Mouse (Mus musculus) hindbrain, embryonic 16.5 days (tissue): ENCODE data around the gene Nav2. TPM values are rescaled to one million over a fixed set of nuclear protein-coding genes. Genes with fewer than 3 reads are reported as not detected.

Source experiments
- ATAC-seq: fragments of 200-750 bp; cut with Nextera tagmentation; 2 replicates; pipeline ENCODE4 v1.8.0; 2017; ENCODE audit warnings: moderate TSS enrichment, moderate library complexity
- H3K27ac ChIP-seq: fragments of 300-500 bp; sonication (generic); 2 replicates; pipeline ENCODE4 v1.5.1; 2014; ENCODE audit warnings: low read depth, mild to moderate bottlenecking, control low read depth, low read length, moderate library complexity
- H3K27me3 ChIP-seq: fragments of 300-500 bp; sonication (generic); replicated peaks from 2 replicates; pipeline ENCODE4 v1.6.1; 2014; ENCODE audit warnings: low read length; ENCODE audit not compliant: control insufficient read depth, insufficient read depth
- H3K36me3 ChIP-seq: fragments of 300-500 bp; sonication (generic); 2 replicates; pipeline ENCODE4 v1.6.1; 2014; ENCODE audit warnings: mild to moderate bottlenecking, low read length, moderate library complexity, mixed read lengths; ENCODE audit not compliant: control insufficient read depth, insufficient read depth
- H3K4me1 ChIP-seq: fragments of 300-500 bp; sonication (generic); 2 replicates; pipeline ENCODE4 v1.6.1; 2014; ENCODE audit warnings: low read depth, low read length; ENCODE audit not compliant: control insufficient read depth, insufficient read depth
- H3K4me2 ChIP-seq: fragments of 300-500 bp; sonication (generic); 2 replicates; pipeline ENCODE4 v1.6.1; 2014; ENCODE audit warnings: mild to moderate bottlenecking, low read length, control low read depth, moderate library complexity
- H3K4me3 ChIP-seq: fragments of 300-500 bp; sonication (generic); 2 replicates; pipeline ENCODE4 v1.5.1; 2014; ENCODE audit warnings: mild to moderate bottlenecking, low read length, control low read depth, moderate library complexity
- H3K9ac ChIP-seq: fragments of 300-500 bp; sonication (generic); 2 replicates; pipeline ENCODE4 v1.6.1; 2014; ENCODE audit warnings: low read depth, mild to moderate bottlenecking, control low read depth, low read length, moderate library complexity
- H3K9me3 ChIP-seq: fragments of 300-500 bp; sonication (generic); 2 replicates; pipeline ENCODE4 v1.6.1; 2014; ENCODE audit warnings: mild to moderate bottlenecking, low read length, moderate library complexity; ENCODE audit not compliant: control insufficient read depth
- WGBS: fragments of 180-500 bp; shearing (Covaris S2); extraction: QIAGEN DNeasy Blood & Tissue Kit; methylation state at CpG from one replicate; pipeline ENCODE4 v1.1.7; 2014; 5-methylcytosine and 5-hydroxymethylcytosine counted together
- polyA plus RNA-seq: library from polyadenylated mRNA; unstranded; fragments of >200 nt; fragmentation: Nextera tagmentation; extraction: Ambion mirVana; gene quantifications from 2 replicates; pipeline ENCODE4 v1.2.1, GENCODE M21; 2015

The Nav2 gene
- polyA plus RNA-seq, 1 experiment from 2014 or later = 27.9 TPM

DNA sequence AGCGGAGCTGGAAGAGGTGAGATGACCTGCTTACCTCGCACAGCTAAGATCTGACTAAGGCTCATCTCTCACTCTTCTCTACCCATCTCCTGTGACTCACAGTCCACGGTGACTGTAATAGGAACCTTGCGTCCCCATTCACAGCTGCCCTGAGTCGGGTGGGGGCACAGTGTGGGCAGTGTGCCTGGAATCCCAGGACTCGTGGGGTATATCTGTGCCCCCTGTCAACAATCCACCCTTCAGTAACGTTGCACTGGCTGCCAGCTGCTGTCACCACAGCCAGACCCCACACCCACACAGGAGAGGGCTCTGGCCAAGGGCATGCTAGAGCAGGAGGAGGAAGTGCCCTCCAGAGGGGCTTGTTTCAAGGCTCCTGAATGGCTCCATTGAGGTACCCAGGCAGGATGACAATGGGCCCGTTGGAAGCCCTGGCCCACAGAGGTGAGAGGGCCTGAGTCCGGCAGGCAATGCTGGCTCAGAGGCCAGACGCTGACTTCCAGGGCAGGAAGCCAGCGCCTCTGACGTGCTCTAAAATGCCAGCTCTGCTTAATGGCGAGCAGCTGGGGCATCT lies 353.5 kb downstream of the Nav2 start:
- H3K4me3 ChIP-seq = no peak overlapping the region
- WGBS = 43% methylated on average over 13 of the region's 13 CpGs
- peaks cover 24% of the 10 kb centered on the region for H3K4me1 ChIP-seq
- no peaks in the 10 kb centered on the region for H3K36me3 ChIP-seq
- H3K9ac ChIP-seq = no peak overlapping the region
- H3K27me3 ChIP-seq = no peaks in the 10 kb centered on the region
- no peaks in the 10 kb centered on the region for H3K9me3 ChIP-seq
- peak; percentile 82 for ATAC-seq
- H3K27ac ChIP-seq = 0 out of 2 replicates have a peak overlapping the region, but pooled peaks have one; percentile 0
- H3K4me2 ChIP-seq = no peak overlapping the region

DNA sequence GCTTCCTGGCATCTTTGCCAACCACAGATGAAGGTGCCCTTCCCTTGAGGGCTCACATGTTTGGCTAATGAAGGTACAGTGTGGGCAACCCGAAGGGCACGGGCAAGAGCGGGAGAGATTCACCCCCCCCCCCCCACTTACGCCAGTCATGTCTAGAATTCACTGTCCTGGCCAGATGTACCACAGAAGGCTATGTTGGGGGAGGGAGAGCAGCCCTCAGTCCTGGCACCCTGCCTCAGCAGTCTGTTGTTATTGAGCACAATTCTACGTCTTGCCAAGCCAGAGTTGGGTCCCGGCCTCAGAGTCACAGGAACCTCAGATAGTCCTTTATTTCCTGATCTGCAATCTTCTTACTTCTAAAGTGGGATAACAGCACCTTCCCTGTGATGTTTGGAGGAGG lies 357.9 kb downstream of the Nav2 start:
- Histone ChIP-seq H3K4me1 (peaks cover 15% of the 10 kb centered on the region), H3K9me3 (no peaks in the 10 kb centered on the region), H3K36me3 (no peaks in the 10 kb centered on the region), H3K27me3 (no peaks in the 10 kb centered on the region), H3K9ac (no peak overlapping the region), H3K27ac (no peak overlapping the region), H3K4me3 (no peak overlapping the region), H3K4me2 (no peak overlapping the region)
- ATAC-seq = 0 out of 2 replicates have a peak, but pooled peaks have one; percentile 31
- WGBS = 45% methylated on average over 6 of the region's 6 CpGs

DNA sequence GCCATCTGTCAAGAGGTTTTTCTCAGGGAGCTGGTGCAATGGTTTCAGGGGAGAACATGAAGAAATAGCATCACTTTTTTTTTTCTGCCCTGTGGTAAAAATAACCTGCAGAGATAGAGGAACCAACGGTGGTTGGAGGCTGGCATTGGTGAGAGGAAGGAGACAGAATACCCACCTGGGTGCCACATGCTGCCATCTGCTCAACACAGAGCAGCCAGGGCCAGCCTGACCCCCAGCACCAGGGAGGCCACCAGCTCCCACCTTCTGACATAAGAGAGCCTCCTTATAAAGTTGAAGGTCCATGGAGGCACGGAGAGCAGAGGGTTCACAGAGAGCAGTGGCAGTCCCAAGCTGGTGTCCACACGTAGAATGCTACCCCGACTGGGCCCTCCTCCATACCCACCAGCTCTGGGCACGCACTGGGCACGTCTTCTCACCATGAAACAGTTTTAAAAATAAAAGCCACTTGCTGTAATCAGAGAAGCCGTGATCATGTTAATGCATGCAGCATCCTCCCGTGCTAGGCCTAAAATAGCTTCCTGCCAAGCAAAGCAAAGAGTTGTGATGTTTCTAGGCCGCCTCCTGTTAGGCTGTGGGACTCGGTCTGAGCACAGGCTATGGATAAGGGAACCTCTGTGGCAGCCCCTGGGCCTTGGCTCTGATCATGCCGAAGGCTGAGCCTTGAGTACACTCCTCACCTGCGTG lies 359.3 kb downstream of the Nav2 start:
- no peak for ATAC-seq
- H3K9ac ChIP-seq = no peak overlapping the region
- H3K36me3 ChIP-seq = no peaks in the 10 kb centered on the region
- H3K27me3 ChIP-seq = no peaks in the 10 kb centered on the region
- peak overlapping the region; percentile 29; the same call in 1 of the 2 replicates for H3K27ac ChIP-seq
- no peak overlapping the region for H3K4me3 ChIP-seq
- no peaks in the 10 kb centered on the region for H3K9me3 ChIP-seq
- no peak overlapping the region for H3K4me2 ChIP-seq
- H3K4me1 ChIP-seq = peaks cover 9% of the 10 kb centered on the region
- 76% methylated on average over 12 of the region's 12 CpGs for WGBS

DNA sequence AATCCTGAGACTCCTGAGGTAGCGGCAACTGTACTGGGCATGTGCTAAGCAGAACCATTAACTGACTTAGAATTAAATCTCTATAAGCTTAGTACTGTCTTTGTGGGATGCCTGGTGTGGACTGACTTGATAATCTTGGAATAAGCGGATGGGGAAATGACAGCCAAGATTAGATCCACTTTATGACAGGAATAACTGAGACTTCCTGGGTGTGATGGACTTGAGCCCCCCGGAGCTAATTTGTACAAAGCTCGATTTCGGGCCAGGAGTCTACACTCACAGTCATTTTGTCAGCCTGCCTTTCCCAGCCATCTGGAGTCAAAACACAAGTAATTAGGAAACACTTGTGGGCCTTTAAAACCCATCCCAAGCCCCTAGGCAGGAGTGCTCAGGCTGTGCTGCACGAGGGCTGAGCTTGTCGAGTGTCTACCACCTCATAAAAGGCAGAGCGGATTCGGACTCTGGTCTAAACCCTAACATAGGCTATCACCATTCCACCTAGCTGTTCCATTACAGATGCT lies 359.9 kb downstream of the Nav2 start:
- no peak for ATAC-seq
- Histone ChIP-seq H3K4me2 (no peak overlapping the region), H3K4me3 (no peak overlapping the region), H3K27ac (no peak overlapping the region), H3K4me1 (peaks cover 11% of the 10 kb centered on the region), H3K27me3 (no peaks in the 10 kb centered on the region), H3K36me3 (no peaks in the 10 kb centered on the region), H3K9me3 (no peaks in the 10 kb centered on the region), H3K9ac (no peak overlapping the region)
- WGBS = 69% methylated on average over 9 of the region's 9 CpGs

DNA sequence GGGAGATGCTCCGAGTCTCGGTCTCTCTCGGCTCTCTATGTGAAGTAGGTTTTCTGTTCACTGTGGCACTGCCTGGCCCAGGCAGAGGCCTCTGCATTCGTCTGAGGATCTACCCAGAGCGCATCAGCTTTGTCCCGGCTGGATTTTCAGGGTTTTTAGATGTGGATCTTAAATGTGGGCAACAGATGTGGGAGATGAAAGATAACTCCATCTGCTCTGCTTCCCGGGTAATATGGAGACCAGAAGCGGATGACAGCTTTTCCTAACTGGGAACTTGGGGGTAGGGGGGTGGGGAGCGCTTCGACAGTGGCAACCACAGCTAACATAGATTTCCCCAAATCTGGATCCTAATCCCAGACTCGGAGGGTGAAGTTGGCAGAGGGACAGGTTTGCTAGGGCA lies 362.3 kb downstream of the Nav2 start:
- peaks cover 23% of the 10 kb centered on the region for H3K4me1 ChIP-seq
- H3K4me2 ChIP-seq = no peak overlapping the region
- no peak overlapping the region for H3K4me3 ChIP-seq
- H3K9me3 ChIP-seq = no peaks in the 10 kb centered on the region
- WGBS = 68% methylated on average over 11 of the region's 11 CpGs
- no peaks in the 10 kb centered on the region for H3K27me3 ChIP-seq
- no peak for ATAC-seq
- H3K27ac ChIP-seq = no peak overlapping the region
- H3K9ac ChIP-seq = no peak overlapping the region
- no peaks in the 10 kb centered on the region for H3K36me3 ChIP-seq

DNA sequence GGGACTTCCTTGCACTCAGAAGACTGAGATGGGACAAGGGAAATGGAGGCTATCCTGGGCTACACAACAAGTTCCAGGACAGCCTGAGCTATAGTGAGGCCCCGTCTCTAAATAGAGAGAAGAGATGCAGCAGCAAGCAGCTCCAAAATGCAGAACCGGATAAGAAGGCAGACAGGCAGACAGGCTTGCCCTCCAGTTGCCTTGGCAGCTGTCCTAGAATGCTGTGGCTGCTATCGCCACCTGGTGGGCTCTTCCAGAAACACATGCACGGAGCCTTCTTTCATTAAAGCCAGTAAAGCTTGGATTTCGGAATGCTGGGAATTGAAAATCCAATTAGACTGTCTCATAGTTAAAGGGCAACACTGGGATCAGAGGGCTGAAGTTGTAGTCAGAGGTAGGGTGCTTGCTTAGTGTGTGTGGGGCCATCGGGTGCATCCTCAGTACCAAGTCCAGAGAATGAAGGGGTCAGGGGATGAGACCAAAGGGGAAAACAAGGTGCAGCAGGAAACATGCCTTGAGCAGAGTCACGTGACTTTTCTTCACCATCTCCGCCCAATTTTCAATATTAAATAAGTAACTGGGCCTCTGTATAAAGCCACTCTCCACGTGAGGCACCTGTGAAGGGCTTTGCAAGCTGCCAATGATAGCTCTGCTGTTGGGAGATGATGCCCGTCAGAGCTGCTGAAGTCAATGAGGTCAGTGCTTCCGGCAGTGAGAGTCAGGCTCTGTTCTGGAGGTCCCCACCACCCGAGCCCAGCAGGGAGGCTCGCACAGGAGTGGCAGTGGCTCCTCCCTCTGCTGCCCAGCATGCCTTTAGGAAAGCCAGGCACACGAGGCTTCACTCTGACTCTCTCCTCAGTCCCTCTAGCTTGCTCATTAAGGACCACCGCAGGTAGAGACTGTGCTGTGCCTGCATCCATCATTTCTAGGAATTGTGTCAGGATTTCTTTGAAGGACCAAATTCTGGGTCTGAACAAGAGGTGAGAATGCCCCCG lies 364.2 kb downstream of the Nav2 start:
- Histone ChIP-seq H3K9ac (no peak overlapping the region; the same call in 1 of the 2 replicates), H3K4me2 (no peak overlapping the region), H3K4me3 (no peak overlapping the region), H3K27me3 (no peaks in the 10 kb centered on the region), H3K36me3 (no peaks in the 10 kb centered on the region), H3K4me1 (peaks cover 23% of the 10 kb centered on the region), H3K9me3 (no peaks in the 10 kb centered on the region), H3K27ac (0 out of 2 replicates have a peak overlapping the region, but pooled peaks have one; percentile 5)
- ATAC-seq = peak; percentile 48
- WGBS = 19% methylated on average over 16 of the region's 16 CpGs

DNA sequence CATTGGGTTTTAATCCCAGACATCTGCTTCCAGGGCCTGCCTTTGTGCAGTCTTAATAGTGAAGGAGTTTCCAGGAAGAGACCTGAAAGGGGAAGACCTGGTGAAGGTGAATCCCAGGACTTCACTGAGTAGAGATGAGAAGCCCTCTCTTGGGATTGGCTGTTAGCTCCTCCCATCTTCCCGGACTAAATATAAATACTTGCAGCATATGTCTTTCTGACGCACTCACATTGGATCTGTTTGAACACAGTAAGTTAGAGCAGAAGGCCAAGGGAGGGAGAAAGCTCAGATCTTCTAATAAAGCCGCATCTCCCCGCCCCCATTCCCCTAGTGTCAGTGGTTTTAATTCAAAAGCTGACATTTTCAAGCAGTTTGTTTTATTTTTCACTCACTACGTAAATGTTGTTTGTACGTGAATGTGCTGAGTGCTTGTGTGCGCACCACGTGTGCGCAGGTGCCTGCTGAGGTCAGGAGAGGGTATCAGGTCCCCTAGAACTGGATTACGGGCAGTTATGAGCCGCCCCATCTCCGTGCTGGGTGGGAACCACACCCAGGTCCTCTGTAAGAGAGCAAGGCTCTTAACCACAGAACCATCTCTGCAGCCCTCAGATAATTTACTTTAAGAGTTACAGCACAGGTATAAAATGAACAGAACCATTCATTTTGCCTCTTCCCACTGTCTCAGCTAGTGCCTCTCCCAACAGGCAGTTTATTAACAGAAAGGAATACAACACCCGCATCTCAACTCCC lies 365.6 kb downstream of the Nav2 start:
- H3K27me3 ChIP-seq = no peaks in the 10 kb centered on the region
- ATAC-seq = no peak
- no peak overlapping the region for H3K27ac ChIP-seq
- H3K4me2 ChIP-seq = no peak overlapping the region
- H3K9me3 ChIP-seq = no peaks in the 10 kb centered on the region
- H3K36me3 ChIP-seq = no peaks in the 10 kb centered on the region
- peaks cover 23% of the 10 kb centered on the region for H3K4me1 ChIP-seq
- no peak overlapping the region for H3K4me3 ChIP-seq
- 88% methylated on average over 13 of the region's 13 CpGs for WGBS
- no peak overlapping the region for H3K9ac ChIP-seq

DNA sequence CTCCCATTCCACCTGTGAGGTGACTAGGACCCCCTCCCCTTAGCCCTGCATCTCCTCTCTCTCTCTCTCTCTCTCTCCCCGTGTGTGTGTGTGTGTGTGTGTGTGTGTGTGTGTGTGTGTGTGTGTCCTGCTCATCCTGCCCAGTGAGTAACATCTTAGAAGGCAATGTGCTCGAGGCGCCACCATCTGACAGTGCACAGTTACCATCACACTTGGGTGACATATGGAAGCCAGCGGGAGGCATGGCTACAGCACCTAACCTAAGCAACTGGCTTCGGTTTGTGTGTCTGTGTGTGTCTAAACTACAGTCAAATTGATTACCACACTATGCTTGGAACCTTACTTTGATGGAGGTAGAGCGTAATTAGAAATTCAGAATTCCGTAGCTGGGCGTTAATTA lies 366.2 kb downstream of the Nav2 start:
- Histone ChIP-seq H3K4me1 (peaks cover 23% of the 10 kb centered on the region), H3K27ac (no peak overlapping the region), H3K4me3 (no peak overlapping the region), H3K4me2 (no peak overlapping the region), H3K36me3 (no peaks in the 10 kb centered on the region), H3K9ac (no peak overlapping the region), H3K27me3 (no peaks in the 10 kb centered on the region), H3K9me3 (no peaks in the 10 kb centered on the region)
- 60% methylated on average over 8 of the region's 8 CpGs for WGBS
- ATAC-seq = no peak
